Mouse (Mus musculus) thymus, postnatal 4 days (tissue): ENCODE measurements around the gene Birc3.
"Not testable (repeated sequence)": the region's sequence is repeated elsewhere in the genome, so short reads cannot be mapped to it uniquely, and the experiment has no call there.

ENCODE experiments used
- DNase-seq: peaks from one replicate; pipeline ENCODE4 v3.0.0; 2021

Birc3 gene

GRCm38 (mm10) chr9:7872775-7873439 lies at the start of gene Birc3:
Gene Birc3, minus strand, starts transcription at chr9:7873186.
- DNase-seq: peak; percentile 82

GRCm38 (mm10) chr9:7914925-7915324 lies 41.9 kb upstream of the Birc3 start:
- DNase-seq: no peak

GRCm38 (mm10) chr9:7914487-7914886 lies 41.5 kb upstream of the Birc3 start:
- peak; percentile 56 for DNase-seq

DNA sequence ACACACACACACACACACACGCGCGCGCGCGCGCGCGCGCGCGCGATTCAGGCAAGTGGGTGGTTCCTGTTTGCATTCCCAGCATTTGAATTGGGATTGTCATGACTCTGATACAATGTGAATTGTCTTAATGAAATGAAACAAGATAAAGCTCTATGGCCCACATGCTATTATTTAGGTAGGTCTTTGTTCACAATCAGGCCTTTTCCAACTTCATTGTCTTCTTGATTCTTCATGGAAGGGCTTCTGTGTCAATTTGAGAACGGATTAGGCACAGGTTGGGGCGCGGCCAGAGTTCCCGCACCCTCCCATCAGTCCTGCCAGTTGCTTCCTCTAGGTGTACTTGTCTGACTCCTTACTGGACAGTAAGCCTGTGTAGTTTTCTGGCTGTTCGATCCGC lies 41.0 kb upstream of the Birc3 start:
- no peak for DNase-seq

- DNase-seq: peak; percentile 11
Observed at GRCm38 (mm10) chr9:7907351-7907985, 34.5 kb upstream of the Birc3 start.

- DNase-seq: no peak
Observed at GRCm38 (mm10) chr9:7906564-7906963, 33.6 kb upstream of the Birc3 start.

DNA sequence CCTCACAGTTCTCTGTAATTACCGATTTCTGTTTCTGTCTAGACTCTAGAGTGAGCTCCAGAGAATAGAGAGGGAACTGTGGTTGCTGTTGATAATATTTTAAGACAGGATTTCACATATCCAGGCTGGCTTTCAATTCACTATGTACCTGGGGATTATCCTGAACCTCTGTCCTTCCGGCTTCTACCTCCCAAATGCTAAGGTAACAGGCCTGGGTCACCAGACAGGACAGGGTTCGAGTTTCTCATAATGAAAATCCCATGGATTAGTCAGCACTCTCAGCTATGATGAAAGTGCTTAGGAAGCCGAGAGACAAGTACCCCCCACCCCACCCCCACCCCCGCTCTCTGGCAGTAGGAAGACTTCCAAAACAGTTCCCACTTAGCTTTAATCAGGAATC lies 30.8 kb upstream of the Birc3 start:
- DNase-seq: no peak

GRCm38 (mm10) chr9:7903262-7903661 lies 30.3 kb upstream of the Birc3 start:
- no peak for DNase-seq

GRCm38 (mm10) chr9:7902311-7902710 lies 29.3 kb upstream of the Birc3 start:
- DNase-seq: no peak

DNA sequence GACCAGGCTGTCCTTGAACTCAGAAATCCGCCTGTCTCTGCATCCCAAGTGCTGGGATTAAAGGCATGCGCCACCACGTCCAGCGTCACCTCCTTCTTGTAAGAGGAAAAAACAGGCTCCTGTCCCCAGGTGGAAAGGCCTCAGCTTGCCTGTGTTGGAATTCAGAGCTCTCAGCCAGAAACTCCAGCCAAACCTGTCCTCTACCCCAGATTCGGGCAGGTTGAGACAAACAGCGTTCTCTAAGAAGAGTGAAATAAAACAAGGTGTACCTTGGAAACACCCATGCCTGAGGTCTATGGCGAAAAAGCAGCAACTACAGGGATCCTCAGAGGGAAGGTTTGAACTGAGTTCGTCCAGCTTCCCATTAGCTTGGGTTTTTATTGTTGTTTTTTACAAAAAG lies 28.0 kb upstream of the Birc3 start:
- DNase-seq: no peak

DNA sequence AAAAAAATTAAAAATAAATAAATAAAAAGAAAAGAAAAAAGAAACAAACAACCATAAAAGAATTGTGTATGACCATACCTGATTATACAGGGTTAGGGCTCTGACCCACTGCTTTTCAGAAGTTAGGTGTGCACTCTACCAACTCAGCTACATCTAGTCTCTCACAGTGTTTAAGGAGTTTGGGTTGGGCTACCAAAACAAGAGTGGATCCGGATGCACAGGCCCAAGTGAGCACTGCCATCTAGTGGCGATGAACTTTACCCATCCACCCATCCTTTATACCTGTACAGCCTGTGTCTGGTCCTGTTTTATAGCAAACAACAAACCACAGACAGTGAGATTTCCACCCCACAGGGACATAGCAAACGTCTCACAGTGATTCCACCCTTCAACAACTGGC lies 24.5 kb upstream of the Birc3 start:
- peak; percentile 82 for DNase-seq

DNA sequence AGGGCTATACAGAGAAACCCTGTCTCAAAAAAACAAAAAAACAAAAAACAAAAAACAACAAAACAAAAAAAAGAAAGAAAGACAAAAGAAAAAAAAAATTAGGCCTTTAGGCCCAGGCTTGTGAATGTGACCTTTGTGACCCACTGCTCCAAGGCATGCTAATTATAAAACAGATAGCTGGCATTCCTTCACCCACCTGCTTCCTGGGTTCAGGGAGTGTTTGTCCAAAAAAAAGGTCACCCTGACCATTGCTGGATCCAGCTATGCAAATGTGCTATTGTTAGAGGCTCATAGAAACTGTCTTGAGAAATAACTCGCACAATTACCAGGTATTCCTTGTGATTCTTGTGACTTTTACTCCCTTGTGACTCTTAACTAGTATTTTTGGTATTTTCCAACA lies 18.8 kb upstream of the Birc3 start:
- not testable (repeated sequence) for DNase-seq

DNA sequence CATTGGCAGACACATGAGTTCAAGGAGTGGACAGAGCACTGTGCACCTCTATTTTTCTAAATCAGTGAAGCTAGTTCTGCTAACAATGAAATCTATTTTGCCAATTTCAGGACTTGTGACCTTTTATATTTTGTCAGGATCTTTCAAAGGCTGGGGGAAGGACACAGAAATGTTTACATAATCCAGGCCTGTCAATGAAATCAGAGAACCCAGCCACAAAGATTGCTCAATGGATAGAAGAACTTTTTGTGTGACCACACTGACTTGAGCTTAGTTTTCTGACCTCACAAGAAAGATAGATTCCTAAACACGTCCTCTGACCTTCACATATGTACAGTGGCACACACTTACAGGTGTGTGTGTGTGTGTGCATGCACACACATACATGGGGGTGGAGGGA lies 18.2 kb upstream of the Birc3 start:
- no peak for DNase-seq

GRCm38 (mm10) chr9:7884346-7884745 lies 11.4 kb upstream of the Birc3 start:
- no peak for DNase-seq

DNA sequence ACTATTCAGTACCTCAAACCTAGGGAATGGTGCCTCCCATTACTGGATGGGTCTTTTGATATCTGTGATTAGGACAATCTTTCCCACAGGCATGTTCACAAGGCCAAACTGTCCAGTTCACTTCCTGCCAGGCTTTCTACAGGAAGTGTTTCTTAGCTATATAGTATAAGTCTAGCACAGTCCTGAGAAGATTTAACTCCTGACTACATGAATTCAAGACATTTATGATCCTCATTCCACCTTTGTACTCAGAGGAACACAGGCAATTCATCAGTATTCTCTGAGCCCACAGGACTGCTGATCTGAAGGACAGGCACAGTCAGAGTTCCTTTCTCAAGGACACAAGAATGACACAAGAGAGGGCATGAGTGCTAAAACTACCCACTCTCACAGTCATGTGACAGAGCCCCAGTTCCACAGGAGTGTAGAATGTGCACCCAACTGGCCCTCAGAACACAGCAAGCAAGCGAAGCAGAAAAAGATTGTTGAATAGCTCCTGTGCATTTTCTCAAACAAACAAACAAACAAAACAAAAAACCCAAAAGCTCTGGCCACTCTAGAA lies 9.4 kb upstream of the Birc3 start:
- DNase-seq: no peak

DNA sequence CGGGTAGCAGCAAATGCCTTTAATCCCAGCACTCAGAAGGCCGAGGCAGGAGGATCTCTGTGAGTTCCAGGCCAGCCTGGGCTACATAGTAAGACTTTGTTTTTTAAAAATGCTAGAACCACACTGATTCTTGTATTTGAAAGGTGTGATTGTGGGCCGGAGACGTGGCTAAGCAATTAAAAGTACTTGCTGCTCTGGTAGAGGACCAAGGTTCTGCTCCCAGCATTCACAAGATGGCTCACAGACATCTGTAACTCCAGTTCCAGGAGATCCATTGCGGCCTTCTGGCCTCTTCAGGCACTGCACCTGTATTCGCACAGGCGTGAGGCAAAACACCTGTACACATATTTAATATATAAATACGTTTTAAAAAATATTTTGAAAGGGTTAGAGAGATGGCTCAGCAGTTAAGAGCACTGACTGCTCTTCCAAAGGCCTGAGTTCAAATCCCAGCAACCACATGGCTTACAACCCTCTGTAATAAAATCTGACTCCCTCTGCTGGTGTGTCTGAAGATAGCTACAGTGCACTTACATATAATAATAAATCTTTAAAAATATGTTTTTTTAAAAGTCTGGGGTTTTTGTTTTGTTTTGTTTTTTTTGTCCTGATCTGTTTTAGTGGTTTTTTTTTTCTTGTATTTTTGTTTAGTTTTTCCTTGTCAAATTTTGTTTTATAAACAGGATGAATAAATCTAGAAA lies 675 bp upstream of the Birc3 start:
- DNase-seq: peak; percentile 26

DNA sequence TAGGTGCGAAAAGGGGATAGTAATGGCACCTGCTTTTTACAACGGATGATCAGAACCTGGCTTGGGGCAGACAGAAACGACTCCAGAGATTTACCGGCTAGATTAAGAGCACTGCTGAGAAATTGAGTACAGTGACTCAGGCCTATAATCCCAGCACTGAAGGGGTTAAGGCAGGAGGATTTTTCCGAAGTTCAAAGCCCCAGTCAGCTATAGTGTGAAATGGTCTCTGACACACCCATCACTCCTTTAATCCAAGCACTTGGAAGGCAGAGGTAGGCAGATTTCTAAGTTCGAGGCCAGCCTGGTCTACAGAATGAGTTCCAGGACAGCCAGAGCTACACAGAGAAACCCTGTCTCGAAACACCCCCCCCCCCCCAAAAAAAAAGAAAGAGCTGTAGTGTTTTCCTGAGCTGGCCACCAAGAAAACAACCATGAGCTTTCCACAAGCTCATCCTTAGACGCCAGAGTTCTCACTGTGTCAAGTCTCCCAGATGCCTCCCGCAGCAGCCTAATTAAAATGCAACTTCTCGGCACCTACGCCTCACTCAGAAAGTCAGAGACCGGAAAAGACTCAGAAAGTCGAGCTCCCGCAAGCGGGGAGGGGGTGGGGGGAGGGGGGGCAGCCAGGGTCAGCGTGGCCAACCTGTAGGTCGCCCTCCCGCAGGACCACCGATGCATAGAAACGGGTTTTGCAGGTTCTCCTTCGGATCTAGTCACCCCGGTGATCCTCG lies 777 bp downstream of the Birc3 start:
- peak; percentile 16 for DNase-seq

GRCm38 (mm10) chr9:7871316-7872043 lies 1.5 kb downstream of the Birc3 start:
- DNase-seq: no peak

GRCm38 (mm10) chr9:7870556-7871315 lies 2.2 kb downstream of the Birc3 start:
- DNase-seq: no peak

- peak; percentile 33 for DNase-seq
Observed at GRCm38 (mm10) chr9:7868838-7869491, 4.0 kb downstream of the Birc3 start.

DNA sequence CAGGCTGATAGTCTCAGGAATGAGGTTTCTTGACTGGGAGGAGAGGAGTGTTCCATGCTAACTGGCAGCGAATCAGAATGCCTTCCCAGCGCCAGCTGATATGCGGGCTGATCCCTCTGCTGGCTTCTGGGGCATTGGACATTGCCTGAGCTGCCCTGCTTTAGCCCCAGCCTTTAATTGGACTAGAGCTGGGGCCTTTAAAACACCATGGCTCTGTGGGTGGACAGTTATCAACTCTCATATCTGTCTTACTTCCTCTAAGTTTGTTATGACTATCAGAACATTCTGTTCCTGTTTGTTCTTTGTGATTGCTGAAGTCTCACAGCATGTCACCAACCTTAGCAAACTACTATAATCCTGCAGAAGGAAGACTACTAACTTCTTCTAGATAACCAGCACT lies 5.0 kb downstream of the Birc3 start:
- DNase-seq: no peak
